Mouse (Mus musculus): ENCODE results near the gene Psmb5. TPM values are rescaled to one million over a fixed set of nuclear protein-coding genes. Genes with fewer than 3 reads are reported as not detected.

The Psmb5 gene
- total RNA-seq, 1 experiment: 202 TPM

- H3K36me3 ChIP-seq (ENCODE audit: control insufficient read depth, insufficient read depth, low read length, poor library complexity, severe bottlenecking): peaks cover 4% of the 10 kb centered on the region; the same call in 1 of the 2 replicates
- peak overlapping the region in 1 of 2 experiments; percentile 84; a peak in 1 of 4 replicates for H3K4me3 ChIP-seq (ENCODE audit: insufficient read depth in 1 of 2, low read depth in 1 of 2, low read length in 2 of 2, poor library complexity in 1 of 2, severe bottlenecking in 1 of 2)
- no peak overlapping the region for H3K9ac ChIP-seq (ENCODE audit: insufficient read depth, low read depth, low read length, poor library complexity, severe bottlenecking)
- DNase-seq (ENCODE audit: low read depth, low spot score): no peak
- TF ChIP-seq CHD2 (IDR thresholded peaks at IDR 0.05; ENCODE audit: low read depth, low read length) (no peak), HCFC1 (IDR thresholded peaks at IDR 0.05; ENCODE audit: borderline replicate concordance, insufficient read depth, low read length) (no peak), ZC3H11A (IDR thresholded peaks at IDR 0.05; ENCODE audit: borderline replicate concordance, low read depth, low read length) (no peak), ZNF384 (IDR thresholded peaks at IDR 0.05; ENCODE audit: low read depth, low read length) (no peak), MAFK (IDR thresholded peaks at IDR 0.05; ENCODE audit: insufficient read depth, low read depth, low read length) (no peak)
- no peaks in the 10 kb centered on the region for H3K9me3 ChIP-seq (ENCODE audit: control insufficient read depth, insufficient read depth, low read depth, low read length)
- peaks cover 0 to 6% of the 10 kb centered on the region in 2 experiments; a peak in 1 of 4 replicates for H3K4me1 ChIP-seq (ENCODE audit: control insufficient read depth in 2 of 2, insufficient read depth in 2 of 2, low read length in 2 of 2, poor library complexity in 1 of 2)
- no peak overlapping the region for H3K27ac ChIP-seq (ENCODE audit: insufficient read depth, low read depth, low read length, poor library complexity, severe bottlenecking)
- in situ Hi-C loops (cut with MboI; ENCODE audit: low sequenced_read_pairs in 2 of 2, unreplicated experiment in 2 of 2): loop anchor here in 1 of 2 experiments (25.0 kb wide), 1 partner anchor 569 kb away; no protein-coding TSS in a partner anchor
Observed at GRCm38 (mm10) chr14:54631240-54631599, 13.4 kb upstream of the Psmb5 start.

DNA sequence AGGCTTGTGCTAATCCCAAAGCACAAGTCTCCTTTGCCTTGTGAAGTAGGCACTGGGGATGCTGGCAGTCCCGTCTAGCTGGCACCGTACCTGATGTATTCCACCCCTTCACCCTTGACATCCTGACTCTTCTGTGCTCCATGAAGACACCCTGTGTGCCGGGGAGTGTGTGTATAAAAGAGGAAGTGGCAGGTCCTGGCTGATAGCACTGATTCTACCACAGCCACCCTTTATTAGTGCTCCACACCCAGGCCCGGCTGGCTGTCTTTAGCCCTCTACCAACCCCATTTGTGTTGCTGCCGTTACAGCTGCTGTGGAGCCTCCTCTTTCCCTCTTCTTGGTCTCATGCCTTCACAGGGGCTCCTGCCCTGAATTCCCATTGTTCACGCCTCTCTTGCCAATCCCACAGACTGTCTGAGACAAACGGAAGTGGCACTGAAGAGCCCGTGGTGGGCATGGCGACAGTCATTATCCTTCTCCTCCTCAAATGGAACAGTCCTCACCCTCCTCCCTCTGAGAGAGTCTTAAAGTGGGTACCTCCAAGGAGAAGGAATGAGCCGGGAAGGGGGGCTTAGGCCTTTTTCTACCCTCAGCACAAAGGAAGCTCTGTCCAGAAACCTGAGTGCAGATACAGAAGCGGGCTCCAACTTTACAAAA, 12.9 kb upstream of the Psmb5 start:
- DNase-seq (ENCODE audit: low read depth, low spot score): no peak
- H3K4me1 ChIP-seq (ENCODE audit: control insufficient read depth in 2 of 2, insufficient read depth in 2 of 2, low read length in 2 of 2, poor library complexity in 1 of 2): peaks cover 0 to 4% of the 10 kb centered on the region in 2 experiments; a peak in 1 of 4 replicates
- no peak overlapping the region for H3K9ac ChIP-seq (ENCODE audit: insufficient read depth, low read depth, low read length, poor library complexity, severe bottlenecking)
- H3K36me3 ChIP-seq (ENCODE audit: control insufficient read depth, insufficient read depth, low read length, poor library complexity, severe bottlenecking): peaks cover 4% of the 10 kb centered on the region; the same call in 1 of the 2 replicates
- in situ Hi-C loops (cut with MboI; ENCODE audit: low sequenced_read_pairs in 2 of 2, unreplicated experiment in 2 of 2): loop anchor here in 1 of 2 experiments (25.0 kb wide), 1 partner anchor 568 kb away; no protein-coding TSS in a partner anchor
- H3K9me3 ChIP-seq (ENCODE audit: control insufficient read depth, insufficient read depth, low read depth, low read length): no peaks in the 10 kb centered on the region
- no peak overlapping the region for H3K4me3 ChIP-seq (ENCODE audit: insufficient read depth in 1 of 2, low read depth in 1 of 2, low read length in 2 of 2, poor library complexity in 1 of 2, severe bottlenecking in 1 of 2)
- no peak overlapping the region for H3K27ac ChIP-seq (ENCODE audit: insufficient read depth, low read depth, low read length, poor library complexity, severe bottlenecking)
- no peak for TF ChIP-seq HCFC1 (IDR thresholded peaks at IDR 0.05; ENCODE audit: borderline replicate concordance, insufficient read depth, low read length)
- TF ChIP-seq MAFK (IDR thresholded peaks at IDR 0.05; ENCODE audit: insufficient read depth, low read depth, low read length): no peak
- TF ChIP-seq ZNF384 (IDR thresholded peaks at IDR 0.05; ENCODE audit: low read depth, low read length): no peak
- TF ChIP-seq ZC3H11A (IDR thresholded peaks at IDR 0.05; ENCODE audit: borderline replicate concordance, low read depth, low read length): no peak
- TF ChIP-seq CHD2 (IDR thresholded peaks at IDR 0.05; ENCODE audit: low read depth, low read length): no peak

GRCm38 (mm10) chr14:54629797-54630196, 12.0 kb upstream of the Psmb5 start:
- no peaks in the 10 kb centered on the region for H3K9me3 ChIP-seq (ENCODE audit: control insufficient read depth, insufficient read depth, low read depth, low read length)
- H3K36me3 ChIP-seq (ENCODE audit: control insufficient read depth, insufficient read depth, low read length, poor library complexity, severe bottlenecking): peaks cover 4% of the 10 kb centered on the region; the same call in 1 of the 2 replicates
- in situ Hi-C loops (cut with MboI; ENCODE audit: low sequenced_read_pairs in 2 of 2, unreplicated experiment in 2 of 2): loop anchor here in 1 of 2 experiments (25.0 kb wide), 1 partner anchor 567 kb away; no protein-coding TSS in a partner anchor
- H3K27ac ChIP-seq (ENCODE audit: insufficient read depth, low read depth, low read length, poor library complexity, severe bottlenecking): no peak overlapping the region
- peaks cover 0 to 9% of the 10 kb centered on the region in 2 experiments; a peak in 1 of 4 replicates for H3K4me1 ChIP-seq (ENCODE audit: control insufficient read depth in 2 of 2, insufficient read depth in 2 of 2, low read length in 2 of 2, poor library complexity in 1 of 2)
- DNase-seq (ENCODE audit: low read depth, low spot score): no peak
- no peak overlapping the region for H3K9ac ChIP-seq (ENCODE audit: insufficient read depth, low read depth, low read length, poor library complexity, severe bottlenecking)
- H3K4me3 ChIP-seq (ENCODE audit: insufficient read depth in 1 of 2, low read depth in 1 of 2, low read length in 2 of 2, poor library complexity in 1 of 2, severe bottlenecking in 1 of 2): no peak overlapping the region
- TF ChIP-seq HCFC1 (IDR thresholded peaks at IDR 0.05; ENCODE audit: borderline replicate concordance, insufficient read depth, low read length) (no peak), ZC3H11A (IDR thresholded peaks at IDR 0.05; ENCODE audit: borderline replicate concordance, low read depth, low read length) (no peak), ZNF384 (IDR thresholded peaks at IDR 0.05; ENCODE audit: low read depth, low read length) (no peak)

GRCm38 (mm10) chr14:54628103-54628502, 10.3 kb upstream of the Psmb5 start:
- peaks cover 2% of the 10 kb centered on the region; the same call in 1 of the 2 replicates for H3K36me3 ChIP-seq (ENCODE audit: control insufficient read depth, insufficient read depth, low read length, poor library complexity, severe bottlenecking)
- H3K9me3 ChIP-seq (ENCODE audit: control insufficient read depth, insufficient read depth, low read depth, low read length): no peaks in the 10 kb centered on the region
- H3K4me1 ChIP-seq (ENCODE audit: control insufficient read depth in 2 of 2, insufficient read depth in 2 of 2, low read length in 2 of 2, poor library complexity in 1 of 2): peaks cover 0 to 9% of the 10 kb centered on the region in 2 experiments; a peak in 1 of 4 replicates
- H3K4me3 ChIP-seq (ENCODE audit: insufficient read depth in 1 of 2, low read depth in 1 of 2, low read length in 2 of 2, poor library complexity in 1 of 2, severe bottlenecking in 1 of 2): no peak overlapping the region
- no peak overlapping the region for H3K27ac ChIP-seq (ENCODE audit: insufficient read depth, low read depth, low read length, poor library complexity, severe bottlenecking)
- DNase-seq (ENCODE audit: low read depth, low spot score): no peak
- no peak overlapping the region for H3K9ac ChIP-seq (ENCODE audit: insufficient read depth, low read depth, low read length, poor library complexity, severe bottlenecking)
- in situ Hi-C loops (cut with MboI; ENCODE audit: low sequenced_read_pairs in 2 of 2, unreplicated experiment in 2 of 2): loop anchor here in 1 of 2 experiments (25.0 kb wide), 1 partner anchor 566 kb away; no protein-coding TSS in a partner anchor
- TF ChIP-seq HCFC1 (IDR thresholded peaks at IDR 0.05; ENCODE audit: borderline replicate concordance, insufficient read depth, low read length): no peak
- no peak for TF ChIP-seq CHD2 (IDR thresholded peaks at IDR 0.05; ENCODE audit: low read depth, low read length)
- TF ChIP-seq ZNF384 (IDR thresholded peaks at IDR 0.05; ENCODE audit: low read depth, low read length): no peak
- TF ChIP-seq ZC3H11A (IDR thresholded peaks at IDR 0.05; ENCODE audit: borderline replicate concordance, low read depth, low read length): no peak
- TF ChIP-seq MAFK (IDR thresholded peaks at IDR 0.05; ENCODE audit: insufficient read depth, low read depth, low read length): no peak

Data from ES-E14 (cell line).